Mouse (Mus musculus) heart, embryonic 11.5 days (tissue): ENCODE measurements at regions not wholly inside any gene's neighbourhood (a gene's known extent, or its start where the extent isn't known, plus 50 kb on each side); places are given as distances from the start of the nearest gene placed in this dataset.

ENCODE experiments used
- ATAC-seq: fragments of 200-750 bp; cut with Nextera tagmentation; replicated peaks from 2 replicates; pipeline ENCODE4 v1.8.0; 2017; ENCODE audit warnings: moderate library complexity; ENCODE audit not compliant: insufficient number of reproducible peaks, low FRiP score, low TSS enrichment
- H3K27ac ChIP-seq: fragments of 300-500 bp; sonication (generic); 2 replicates; pipeline ENCODE4 v1.5.1; 2014; ENCODE audit warnings: mild to moderate bottlenecking, low read depth, low read length
- H3K27me3 ChIP-seq: fragments of 300-500 bp; sonication (generic); 2 replicates; pipeline ENCODE4 v1.6.1; 2014; ENCODE audit warnings: mild to moderate bottlenecking, low read length, mixed read lengths; ENCODE audit not compliant: control insufficient read depth, insufficient read depth
- H3K36me3 ChIP-seq: fragments of 300-500 bp; sonication (generic); 2 replicates; pipeline ENCODE4 v1.6.1; 2014; ENCODE audit warnings: mild to moderate bottlenecking, low read length, moderate library complexity, mixed read lengths; ENCODE audit not compliant: control insufficient read depth, insufficient read depth
- H3K4me1 ChIP-seq: fragments of 300-500 bp; sonication (generic); 2 replicates; pipeline ENCODE4 v1.6.1; 2014; ENCODE audit warnings: low read length; ENCODE audit not compliant: control insufficient read depth, insufficient read depth
- H3K4me2 ChIP-seq: fragments of 300-500 bp; sonication (generic); 2 replicates; pipeline ENCODE4 v1.6.1; 2014; ENCODE audit warnings: mild to moderate bottlenecking, moderate library complexity
- H3K4me3 ChIP-seq: fragments of 300-500 bp; sonication (generic); 2 replicates; pipeline ENCODE4 v1.5.1; 2014; ENCODE audit warnings: low read depth, low read length
- H3K9ac ChIP-seq: fragments of 300-500 bp; sonication (generic); 2 replicates; pipeline ENCODE4 v1.6.1; 2014; ENCODE audit warnings: mild to moderate bottlenecking, low read depth, low read length, moderate library complexity
- H3K9me3 ChIP-seq: fragments of 300-500 bp; sonication (generic); replicated peaks from 2 replicates; pipeline ENCODE4 v1.6.1; 2016; ENCODE audit warnings: low read length; ENCODE audit not compliant: control insufficient read depth
- WGBS: fragments of 180-500 bp; shearing (Covaris S2); extraction: QIAGEN DNeasy Blood & Tissue Kit; methylation state at CpG from one replicate; pipeline ENCODE4 v1.1.7; 2014; ENCODE audit not compliant: insufficient replicate concordance; 5-methylcytosine and 5-hydroxymethylcytosine counted together

DNA sequence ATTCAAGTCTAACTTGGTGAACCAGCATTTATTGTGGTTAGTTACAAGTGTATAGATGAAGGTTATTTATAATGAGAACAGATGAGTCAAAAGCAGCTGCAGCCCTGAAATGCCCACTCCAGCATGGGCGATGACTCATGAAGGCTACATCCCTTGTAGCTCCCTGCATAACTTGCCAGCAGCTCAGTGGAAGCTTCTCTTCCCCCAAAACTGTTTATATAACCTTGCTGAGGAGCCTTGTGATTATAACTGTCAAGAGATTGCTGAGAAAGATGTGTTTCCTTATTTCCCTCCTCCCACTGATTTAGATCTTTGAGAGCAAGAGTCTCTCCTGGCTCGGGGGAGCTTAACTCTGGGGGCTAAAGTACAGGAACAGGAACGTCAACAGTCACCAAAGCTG, 382.8 kb downstream of the Dnajb9 start:
- Histone ChIP-seq H3K36me3 (no peaks in the 10 kb centered on the region), H3K27ac (no peak overlapping the region), H3K4me3 (no peak overlapping the region), H3K4me1 (no peaks in the 10 kb centered on the region), H3K4me2 (no peak overlapping the region), H3K9ac (no peak overlapping the region), H3K9me3 (no peaks in the 10 kb centered on the region), H3K27me3 (no peaks in the 10 kb centered on the region)
- no peak for ATAC-seq
- WGBS, result 46% methylated on average over 3 of the region's 3 CpGs

DNA sequence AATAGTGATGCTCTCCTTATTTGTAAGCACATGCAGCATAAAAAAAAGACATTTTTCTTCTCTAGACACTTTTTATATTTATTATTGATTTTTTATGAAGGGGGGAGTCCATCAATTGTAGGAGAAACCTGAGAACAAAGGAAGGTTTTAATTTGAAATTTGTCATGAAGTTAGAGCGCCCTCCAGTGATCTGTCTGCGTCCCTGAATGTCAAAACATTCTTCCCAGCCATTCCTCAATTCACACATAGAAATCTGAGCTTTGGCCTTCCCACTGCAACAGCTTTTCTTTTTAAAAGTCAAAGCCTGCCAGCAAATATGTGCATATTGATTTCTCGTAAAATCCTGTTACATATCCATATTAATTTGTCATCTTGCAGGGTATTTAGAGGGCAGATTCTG, 396.6 kb downstream of the Dnajb9 start:
- 9% methylated on average over 3 of the region's 3 CpGs for WGBS
- no peak for ATAC-seq
- Histone ChIP-seq H3K9me3 (no peaks in the 10 kb centered on the region), H3K9ac (no peak overlapping the region), H3K27ac (no peak overlapping the region), H3K27me3 (no peaks in the 10 kb centered on the region), H3K4me3 (no peak overlapping the region), H3K4me2 (no peak overlapping the region), H3K4me1 (no peaks in the 10 kb centered on the region), H3K36me3 (no peaks in the 10 kb centered on the region)

DNA sequence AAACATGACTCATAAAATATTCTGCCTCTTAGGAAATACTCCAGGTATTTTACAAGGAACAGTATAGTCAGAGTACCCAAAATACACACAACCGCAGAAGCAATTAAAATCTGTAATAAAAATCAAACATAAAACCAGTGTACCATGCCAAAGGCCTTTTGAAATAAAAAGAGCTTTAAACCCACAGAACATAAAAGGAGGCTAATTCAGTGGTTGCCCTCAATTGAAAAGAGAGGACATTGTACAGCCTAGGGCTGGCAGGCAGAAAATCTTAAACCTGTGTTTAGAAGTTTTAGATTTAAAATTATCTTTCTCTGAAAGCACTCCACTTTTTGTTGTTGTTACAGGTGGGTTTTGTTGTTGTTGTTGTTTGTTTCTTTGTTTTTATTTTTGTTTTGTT, 437.4 kb downstream of the Dnajb9 start:
- Histone ChIP-seq H3K36me3 (no peaks in the 10 kb centered on the region), H3K27me3 (no peaks in the 10 kb centered on the region), H3K4me2 (no peak overlapping the region), H3K9me3 (no peaks in the 10 kb centered on the region), H3K9ac (no peak overlapping the region), H3K4me1 (no peaks in the 10 kb centered on the region), H3K27ac (no peak overlapping the region), H3K4me3 (no peak overlapping the region)
- WGBS, result 90% methylated on average over 1 of the region's 1 CpGs
- ATAC-seq, result no peak

DNA sequence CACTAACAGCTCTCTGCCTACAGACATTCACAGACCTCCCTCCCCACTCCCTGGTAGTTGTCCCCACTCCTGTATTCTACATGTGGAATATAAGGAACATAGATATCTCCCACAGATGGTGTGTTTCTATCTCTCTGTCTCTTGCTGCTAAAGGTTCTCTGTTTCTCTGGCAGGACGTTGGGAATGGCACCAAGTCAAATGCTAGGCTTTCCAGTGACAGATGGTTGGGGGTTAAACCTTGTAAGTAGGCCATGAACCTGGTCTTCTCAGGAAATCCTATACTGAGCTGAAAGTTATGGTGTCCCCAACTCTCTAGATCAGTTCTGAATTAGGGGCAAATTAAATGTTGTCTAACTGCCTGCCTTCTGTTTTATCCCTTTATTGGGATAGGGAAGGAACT, 448.0 kb downstream of the Dnajb9 start:
- H3K9ac ChIP-seq, result no peak overlapping the region
- H3K4me1 ChIP-seq, result no peaks in the 10 kb centered on the region
- H3K4me2 ChIP-seq, result no peak overlapping the region
- no peaks in the 10 kb centered on the region for H3K27me3 ChIP-seq
- WGBS, result 55% methylated on average over 1 of the region's 1 CpGs
- no peak for ATAC-seq
- H3K4me3 ChIP-seq, result no peak overlapping the region
- H3K27ac ChIP-seq, result no peak overlapping the region
- no peaks in the 10 kb centered on the region for H3K9me3 ChIP-seq
- H3K36me3 ChIP-seq, result no peaks in the 10 kb centered on the region
